Mouse (Mus musculus) intestine, embryonic 15.5 days (tissue): ENCODE measurements around the gene Gnaq. TPM values are rescaled to one million over a fixed set of nuclear protein-coding genes. Genes with fewer than 3 reads are reported as not detected.

Experiments used
- ATAC-seq: fragments of 200-750 bp; cut with Nextera tagmentation; 2 replicates; pipeline ENCODE4 v1.8.0; 2017; ENCODE audit warnings: moderate TSS enrichment, moderate library complexity
- H3K27ac ChIP-seq: fragments of 300-500 bp; sonication (generic); 2 replicates; pipeline ENCODE4 v1.5.1; 2015; ENCODE audit warnings: mild to moderate bottlenecking, inconsistent platforms
- H3K27me3 ChIP-seq: fragments of 300-500 bp; sonication (generic); replicated peaks from 2 replicates; pipeline ENCODE4 v1.6.1; 2015; ENCODE audit warnings: inconsistent platforms
- H3K36me3 ChIP-seq: fragments of 300-500 bp; sonication (generic); 2 replicates; pipeline ENCODE4 v1.6.1; 2015; ENCODE audit warnings: inconsistent platforms
- H3K4me1 ChIP-seq: fragments of 300-500 bp; sonication (generic); replicated peaks from 2 replicates; pipeline ENCODE4 v1.6.1; 2015; ENCODE audit warnings: inconsistent platforms
- H3K4me2 ChIP-seq: fragments of 300-500 bp; sonication (generic); replicated peaks from 2 replicates; pipeline ENCODE4 v1.6.1; 2015; ENCODE audit warnings: mild to moderate bottlenecking, inconsistent platforms
- H3K4me3 ChIP-seq: fragments of 300-500 bp; sonication (generic); replicated peaks from 2 replicates; pipeline ENCODE4 v1.5.1; 2015; ENCODE audit warnings: inconsistent platforms
- H3K9ac ChIP-seq: fragments of 300-500 bp; sonication (generic); 2 replicates; pipeline ENCODE4 v1.6.1; 2015; ENCODE audit warnings: inconsistent platforms
- H3K9me3 ChIP-seq: fragments of 300-500 bp; sonication (generic); 2 replicates; pipeline ENCODE4 v1.6.1; 2016; ENCODE audit warnings: inconsistent platforms
- WGBS: fragments of 180-500 bp; shearing (Covaris S2); methylation state at CpG from one replicate; pipeline ENCODE4 v1.1.7; 2015; 5-methylcytosine and 5-hydroxymethylcytosine counted together
- polyA plus RNA-seq: library from polyadenylated mRNA; unstranded; fragments of >200 nt; fragmentation: Nextera tagmentation; extraction: Ambion mirVana; gene quantifications from 2 replicates; pipeline ENCODE4 v1.2.1, GENCODE M21; 2015

Gnaq gene
- polyA plus RNA-seq, 1 experiment from 2014 or later: 28.3 TPM

DNA sequence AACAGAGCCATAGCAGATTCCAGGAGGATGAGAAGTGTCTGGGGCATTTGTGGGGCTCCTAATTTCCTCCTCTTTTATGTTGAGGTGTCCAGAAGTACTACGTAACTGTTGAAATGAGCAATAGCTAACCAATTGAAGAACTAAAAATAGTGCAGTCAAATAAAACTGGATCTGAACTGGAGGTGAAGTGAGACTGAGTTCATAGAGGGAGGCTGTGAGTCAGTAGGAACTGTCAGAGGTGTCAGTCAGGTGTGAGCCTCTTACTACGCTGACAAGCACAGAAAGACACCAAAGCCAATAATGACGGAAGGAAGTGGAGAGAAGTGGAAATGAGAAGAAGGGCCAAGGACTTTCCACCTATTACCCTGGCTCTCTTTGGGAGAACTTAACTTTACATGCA lies 48.6 kb downstream of the Gnaq start:
- Histone ChIP-seq H3K27me3 (no peaks in the 10 kb centered on the region), H3K4me1 (peaks cover 9% of the 10 kb centered on the region; the same call in 1 of the 2 replicates), H3K9me3 (no peaks in the 10 kb centered on the region), H3K4me3 (no peak overlapping the region), H3K27ac (no peak overlapping the region), H3K9ac (no peak overlapping the region), H3K4me2 (no peak overlapping the region), H3K36me3 (no peaks in the 10 kb centered on the region)
- ATAC-seq: no peak
- whole genome bisulfite sequencing: 81% methylated on average over 3 of the region's 3 CpGs

DNA sequence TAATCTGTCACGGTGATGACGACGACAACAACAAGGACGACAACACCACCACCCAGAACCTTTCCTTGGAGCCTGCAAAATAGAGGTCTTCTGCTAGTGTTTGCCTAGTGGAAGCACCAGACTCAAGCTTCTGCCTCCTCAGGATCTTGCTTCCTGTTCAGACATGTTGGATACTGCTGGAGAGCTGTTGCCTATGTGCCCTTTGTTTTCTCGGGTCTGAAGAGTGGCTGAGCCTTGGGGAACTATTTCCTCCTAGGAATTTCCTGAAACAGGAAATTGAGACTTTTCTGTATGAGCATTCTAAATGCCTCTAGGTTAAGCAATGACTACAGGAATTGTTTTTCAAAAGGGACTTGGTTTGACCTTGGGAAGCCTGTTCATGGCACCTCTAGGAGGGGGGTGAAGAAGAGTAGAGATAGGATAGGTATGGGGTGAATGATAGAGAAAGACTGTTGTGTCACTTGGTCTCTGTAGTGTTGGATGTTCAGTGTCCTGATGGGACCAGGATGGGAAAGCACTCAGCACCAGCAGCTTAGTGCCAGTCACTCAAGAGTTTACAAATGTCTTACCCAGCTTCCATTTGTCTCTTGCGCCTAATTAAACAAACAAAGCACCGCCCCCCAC lies 49.3 kb downstream of the Gnaq start:
- Histone ChIP-seq H3K4me2 (no peak overlapping the region), H3K4me1 (peaks cover 11% of the 10 kb centered on the region), H3K36me3 (no peaks in the 10 kb centered on the region), H3K9me3 (no peaks in the 10 kb centered on the region), H3K27me3 (no peaks in the 10 kb centered on the region), H3K4me3 (no peak overlapping the region), H3K27ac (no peak overlapping the region), H3K9ac (no peak overlapping the region)
- WGBS: 72% methylated on average over 7 of the region's 7 CpGs
- no peak for ATAC-seq

DNA sequence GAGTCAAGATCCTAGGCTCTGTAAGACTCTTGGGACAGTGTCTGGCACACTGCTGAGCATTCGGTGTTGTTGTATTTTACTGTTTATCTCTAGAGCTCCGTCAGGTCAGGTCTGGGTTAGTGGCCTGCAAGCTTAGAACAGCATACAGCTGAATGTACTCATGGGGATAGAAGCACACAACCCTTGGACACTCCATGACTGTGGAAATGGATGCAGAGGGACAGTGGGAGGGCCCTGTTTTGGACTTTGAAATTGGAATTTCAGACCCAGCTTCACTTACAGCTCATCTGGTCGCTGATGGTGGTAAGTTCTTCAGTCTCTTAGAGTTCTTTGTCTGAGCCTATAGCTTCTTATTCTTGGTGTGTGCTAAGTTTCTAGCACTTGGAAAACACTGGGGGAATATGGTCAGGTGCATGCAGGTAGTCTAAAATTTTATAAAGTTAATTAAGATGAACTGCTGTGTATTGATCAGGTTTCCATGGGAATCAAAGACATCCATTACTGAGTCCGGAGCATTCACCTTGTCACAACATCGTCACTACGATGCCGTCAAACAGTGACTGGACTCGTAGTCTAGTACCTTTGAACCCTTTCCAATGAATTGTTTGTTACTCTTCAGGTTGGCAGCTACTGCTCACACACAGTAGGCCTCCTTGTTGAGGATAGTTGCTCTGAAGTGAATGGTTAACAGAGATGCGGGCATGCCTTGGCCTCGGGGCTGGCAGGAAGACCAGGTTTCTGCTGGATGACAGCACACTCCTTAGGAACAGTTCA lies 51.1 kb downstream of the Gnaq start:
- Histone ChIP-seq H3K4me3 (no peak overlapping the region), H3K4me2 (no peak overlapping the region), H3K27ac (no peak overlapping the region), H3K9me3 (no peaks in the 10 kb centered on the region), H3K27me3 (no peaks in the 10 kb centered on the region), H3K9ac (no peak overlapping the region), H3K4me1 (peaks cover 18% of the 10 kb centered on the region), H3K36me3 (no peaks in the 10 kb centered on the region)
- no peak for ATAC-seq
- WGBS: 73% methylated on average over 10 of the region's 10 CpGs

DNA sequence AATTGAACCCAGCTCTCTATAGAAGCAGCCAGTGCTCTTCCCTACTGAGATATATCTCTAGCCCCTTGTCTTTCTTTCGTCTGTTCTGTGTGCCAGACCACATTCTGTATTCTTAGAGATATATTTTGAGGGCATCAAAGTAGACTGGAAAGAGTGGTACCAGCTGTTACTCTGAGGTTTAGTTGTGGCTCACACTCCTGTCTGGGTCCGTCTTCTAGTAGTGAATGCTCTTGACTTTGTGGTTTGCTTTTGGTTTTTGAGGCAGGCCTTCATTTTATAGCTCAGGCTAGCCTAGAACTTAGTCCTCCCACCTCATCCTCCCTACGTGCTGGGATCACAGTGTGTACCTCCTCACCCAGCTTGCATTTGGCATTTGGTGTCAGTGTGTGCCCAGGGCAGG lies 54.4 kb downstream of the Gnaq start:
- Histone ChIP-seq H3K36me3 (no peaks in the 10 kb centered on the region), H3K4me1 (peaks cover 15% of the 10 kb centered on the region), H3K9ac (no peak overlapping the region), H3K4me2 (no peak overlapping the region), H3K27me3 (no peaks in the 10 kb centered on the region), H3K9me3 (no peaks in the 10 kb centered on the region), H3K27ac (no peak overlapping the region), H3K4me3 (no peak overlapping the region)
- ATAC-seq: no peak
- 54% methylated on average over 3 of the region's 3 CpGs for WGBS

DNA sequence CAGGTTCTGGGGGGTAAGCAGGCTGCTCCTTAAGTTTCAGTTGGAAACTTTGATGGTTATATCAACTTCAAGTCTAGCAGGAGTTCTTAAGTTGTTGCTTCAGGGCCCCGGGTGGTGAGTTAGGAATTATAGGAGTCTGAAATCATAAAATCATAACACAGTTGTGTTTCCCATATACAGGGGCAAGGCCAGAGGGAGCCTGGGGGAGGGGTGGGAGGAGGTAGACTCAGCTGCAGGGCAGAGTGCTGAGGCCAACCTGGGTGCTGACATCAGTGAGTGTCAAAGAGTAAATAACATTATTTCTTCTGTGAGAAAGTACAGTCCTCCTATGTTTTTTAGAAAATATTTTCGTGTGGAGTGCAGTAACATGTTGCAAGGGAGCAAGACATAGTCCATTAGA lies 55.3 kb downstream of the Gnaq start:
- H3K27me3 ChIP-seq: no peaks in the 10 kb centered on the region
- no peak overlapping the region for H3K27ac ChIP-seq
- ATAC-seq: peak; percentile 56; the same call in 1 of the 2 replicates
- no peaks in the 10 kb centered on the region for H3K36me3 ChIP-seq
- WGBS: 32% methylated on average over 2 of the region's 2 CpGs
- H3K9ac ChIP-seq: no peak overlapping the region
- peaks cover 15% of the 10 kb centered on the region for H3K4me1 ChIP-seq
- H3K4me3 ChIP-seq: no peak overlapping the region
- no peak overlapping the region for H3K4me2 ChIP-seq
- no peaks in the 10 kb centered on the region for H3K9me3 ChIP-seq

DNA sequence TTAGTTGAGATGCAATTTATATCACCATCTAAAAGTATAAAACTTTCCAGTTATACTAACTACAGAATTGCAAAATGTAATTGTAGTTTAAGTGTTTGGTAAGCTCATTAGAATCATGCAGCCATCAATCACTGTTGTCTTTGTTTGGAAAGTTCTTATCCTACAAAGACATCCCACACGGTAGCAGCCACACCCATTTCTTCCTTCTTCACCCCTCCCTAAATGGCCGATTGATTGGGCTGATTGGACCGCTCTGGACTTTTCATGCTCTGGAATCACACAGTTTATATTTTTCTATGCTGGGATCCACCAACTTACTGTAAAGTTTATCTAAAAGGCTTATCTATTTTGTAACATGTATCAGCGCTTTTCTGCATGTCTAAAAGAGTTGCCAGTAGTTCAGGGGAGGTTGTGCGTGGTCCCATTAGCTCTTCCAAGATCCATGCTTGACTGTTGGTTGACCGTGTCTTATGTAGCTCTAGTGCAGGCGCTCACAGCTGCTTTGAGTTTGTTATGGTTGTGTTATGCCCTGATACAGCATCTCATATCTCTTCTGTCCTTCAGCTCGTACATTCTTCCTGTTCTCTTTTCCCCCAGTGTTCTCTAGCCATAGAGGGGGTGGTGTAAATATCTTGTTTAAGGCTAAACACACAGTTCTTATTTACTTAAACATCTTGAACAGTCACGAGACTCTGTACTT lies 56.6 kb downstream of the Gnaq start:
- no peaks in the 10 kb centered on the region for H3K27me3 ChIP-seq
- H3K9me3 ChIP-seq: no peaks in the 10 kb centered on the region
- no peaks in the 10 kb centered on the region for H3K36me3 ChIP-seq
- H3K4me1 ChIP-seq: peaks cover 15% of the 10 kb centered on the region
- no peak overlapping the region for H3K9ac ChIP-seq
- H3K4me2 ChIP-seq: no peak overlapping the region
- H3K27ac ChIP-seq: no peak overlapping the region
- ATAC-seq: no peak
- 63% methylated on average over 9 of the region's 9 CpGs for WGBS
- no peak overlapping the region for H3K4me3 ChIP-seq

DNA sequence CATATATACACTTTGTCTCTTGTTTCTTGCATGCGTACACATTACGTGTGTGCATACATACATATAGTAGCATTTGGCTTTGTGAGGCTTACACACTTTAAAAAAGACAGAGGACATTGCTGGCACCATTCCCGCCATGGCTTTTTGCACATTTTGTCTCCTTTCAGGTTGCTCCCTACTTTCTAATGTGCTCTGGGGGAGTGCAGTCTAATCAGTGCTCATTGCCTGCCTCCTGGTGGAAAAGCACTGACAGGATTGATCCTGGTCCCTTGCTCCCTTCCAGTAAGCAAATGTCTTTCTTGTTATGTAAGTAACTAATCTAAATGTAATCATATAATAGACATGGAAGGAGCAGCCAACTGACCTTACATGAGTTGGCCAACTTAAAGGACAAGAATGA lies 65.5 kb downstream of the Gnaq start:
- Histone ChIP-seq H3K9ac (no peak overlapping the region), H3K4me2 (no peak overlapping the region), H3K36me3 (no peaks in the 10 kb centered on the region), H3K9me3 (no peaks in the 10 kb centered on the region), H3K27ac (no peak overlapping the region), H3K4me1 (0 out of 2 replicates have a peak, but pooled peaks cover 9% of the 10 kb centered on the region), H3K27me3 (no peaks in the 10 kb centered on the region), H3K4me3 (no peak overlapping the region)
- ATAC-seq: no peak
- 83% methylated on average over 3 of the region's 3 CpGs for WGBS

DNA sequence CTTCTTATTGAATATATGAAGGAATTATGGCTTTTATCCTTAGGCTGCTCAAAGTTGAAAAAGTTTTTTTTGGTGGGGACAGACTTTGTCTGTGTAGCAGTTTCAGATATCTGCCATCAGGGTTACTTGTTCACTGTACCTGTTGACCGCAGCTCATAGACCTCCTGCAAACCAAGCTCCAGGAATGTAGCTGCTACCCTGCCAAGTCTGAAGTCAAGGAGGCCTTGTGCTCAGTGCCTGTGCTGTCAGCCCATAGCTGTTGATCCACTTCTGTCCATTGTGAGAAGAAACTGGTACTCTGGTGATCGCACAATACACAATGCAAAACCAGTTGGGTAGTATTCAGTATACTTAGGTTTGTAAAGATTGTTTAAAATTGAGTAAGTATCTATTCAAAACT lies 68.7 kb downstream of the Gnaq start:
- ATAC-seq: no peak
- WGBS: 96% methylated on average over 2 of the region's 2 CpGs

DNA sequence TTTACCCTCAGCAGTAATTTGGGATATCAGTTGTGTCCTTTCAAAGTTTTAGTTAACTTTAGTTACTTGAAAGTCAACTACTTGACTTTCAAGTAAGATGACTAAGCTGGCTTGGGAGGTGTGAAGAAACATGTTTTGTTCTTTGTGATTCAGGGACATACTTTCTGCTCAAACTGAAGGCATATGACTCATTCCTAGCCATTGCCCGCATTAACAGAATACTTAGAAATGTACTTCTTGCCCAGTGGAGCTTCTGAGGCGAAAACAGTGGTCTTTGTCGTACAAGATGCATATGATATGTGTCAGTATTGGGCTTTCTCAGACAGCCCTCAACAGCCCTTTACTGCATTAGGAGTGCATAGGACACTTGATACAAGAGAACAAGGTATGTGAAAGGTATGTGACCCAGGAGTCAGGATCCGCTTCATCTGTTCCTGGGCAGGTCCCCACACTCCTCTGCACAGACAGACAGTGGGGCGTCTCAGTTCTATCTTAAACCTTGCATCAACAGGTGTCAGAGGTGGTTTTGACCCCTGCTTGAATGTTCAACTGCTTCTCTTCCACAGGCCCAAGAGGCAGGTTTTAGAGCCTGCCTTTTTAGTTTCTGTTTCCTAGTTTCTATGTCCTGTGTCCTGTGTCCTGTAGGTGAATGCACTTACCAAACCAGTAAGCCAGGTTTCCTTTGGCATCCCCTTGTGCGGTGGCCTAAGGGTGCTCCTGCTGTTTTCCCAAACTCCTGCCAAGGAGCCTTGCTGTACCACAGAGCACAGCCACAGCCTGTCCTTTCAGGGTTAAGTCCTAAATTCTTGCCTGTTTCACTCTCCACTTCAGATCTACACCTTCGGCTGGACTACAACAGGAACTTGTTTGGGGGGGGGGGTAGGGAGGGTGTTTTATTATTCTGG lies 72.4 kb downstream of the Gnaq start:
- H3K27ac ChIP-seq: no peak overlapping the region
- no peak for ATAC-seq
- no peaks in the 10 kb centered on the region for H3K36me3 ChIP-seq
- 81% methylated on average over 7 of the region's 7 CpGs for WGBS
- H3K4me3 ChIP-seq: no peak overlapping the region
- no peak overlapping the region for H3K4me2 ChIP-seq
- H3K9me3 ChIP-seq: no peaks in the 10 kb centered on the region
- H3K9ac ChIP-seq: no peak overlapping the region
- 0 out of 2 replicates have a peak, but pooled peaks cover 5% of the 10 kb centered on the region for H3K4me1 ChIP-seq
- no peaks in the 10 kb centered on the region for H3K27me3 ChIP-seq

More for the DNA sequence above, 68.7 kb downstream of the Gnaq start:
- Histone ChIP-seq H3K27me3 (no peaks in the 10 kb centered on the region), H3K36me3 (no peaks in the 10 kb centered on the region), H3K4me1 (0 out of 2 replicates have a peak, but pooled peaks cover 13% of the 10 kb centered on the region), H3K4me3 (no peak overlapping the region), H3K9me3 (no peaks in the 10 kb centered on the region), H3K9ac (no peak overlapping the region), H3K27ac (no peak overlapping the region), H3K4me2 (no peak overlapping the region)

DNA sequence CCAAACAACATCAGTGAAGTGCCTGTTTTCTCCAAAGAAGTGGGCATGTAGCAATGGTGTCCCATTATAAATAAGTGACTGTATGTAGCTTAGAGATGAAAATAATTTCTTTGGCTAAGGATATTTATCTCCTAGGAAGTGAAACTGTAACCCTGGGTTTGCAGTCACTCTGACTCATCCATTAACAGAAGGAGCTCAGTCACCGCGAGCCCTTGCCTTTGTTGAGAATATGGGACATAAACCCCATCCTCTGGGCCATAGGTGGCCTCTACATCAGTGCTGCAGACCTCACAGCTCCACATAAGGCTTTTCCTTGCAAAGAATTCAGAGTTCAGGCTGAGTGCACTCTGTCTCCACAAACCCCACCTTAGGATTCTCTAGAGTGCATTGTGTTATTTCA lies 77.0 kb downstream of the Gnaq start:
- 0 out of 2 replicates have a peak, but pooled peaks cover 4% of the 10 kb centered on the region for H3K4me1 ChIP-seq
- H3K27ac ChIP-seq: no peak overlapping the region
- H3K9me3 ChIP-seq: no peaks in the 10 kb centered on the region
- no peak overlapping the region for H3K4me3 ChIP-seq
- H3K36me3 ChIP-seq: no peaks in the 10 kb centered on the region
- H3K27me3 ChIP-seq: no peaks in the 10 kb centered on the region
- no peak overlapping the region for H3K4me2 ChIP-seq
- no peak for ATAC-seq
- H3K9ac ChIP-seq: no peak overlapping the region
- 91% methylated on average over 2 of the region's 2 CpGs for WGBS

DNA sequence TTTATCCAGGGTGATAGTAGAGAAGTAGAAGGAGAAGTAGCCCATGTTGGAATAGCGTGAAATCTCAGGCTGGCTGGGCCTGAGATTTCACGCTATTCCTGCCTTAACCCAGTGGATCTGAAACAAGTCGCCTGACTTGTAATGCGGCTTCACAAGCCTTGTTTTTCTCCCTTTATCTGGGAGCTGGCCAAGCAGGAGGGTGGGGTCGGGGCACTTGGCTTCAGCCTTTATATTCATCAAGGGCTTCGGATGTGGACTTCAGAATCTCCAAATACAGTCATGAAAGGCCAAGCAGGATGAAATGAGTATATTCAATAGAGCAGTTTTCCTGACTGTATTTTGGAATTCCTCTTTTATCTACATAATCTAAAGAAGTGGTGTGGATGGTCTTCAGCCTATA lies 82.3 kb downstream of the Gnaq start:
- Histone ChIP-seq H3K9me3 (no peaks in the 10 kb centered on the region), H3K4me1 (0 out of 2 replicates have a peak, but pooled peaks cover 2% of the 10 kb centered on the region), H3K27ac (no peak overlapping the region), H3K27me3 (no peaks in the 10 kb centered on the region), H3K4me3 (no peak overlapping the region), H3K9ac (no peak overlapping the region), H3K4me2 (no peak overlapping the region), H3K36me3 (no peaks in the 10 kb centered on the region)
- WGBS: 59% methylated on average over 6 of the region's 6 CpGs
- no peak for ATAC-seq
